Mouse (Mus musculus) CD4-positive, CD25-positive, alpha-beta regulatory T cell, adult 4 months (primary cell): ENCODE data around the gene Trpc2. TPM values are rescaled to one million over a fixed set of nuclear protein-coding genes. Genes with fewer than 3 reads are reported as not detected.

Source experiments
- ATAC-seq: one replicate; pipeline ENCODE4 v1.8.0; 2017
- polyA plus RNA-seq, 2 experiments: library from polyadenylated mRNA; unstranded; fragments of 100-300 nt; shearing (Covaris generic); gene quantifications; one replicate each; pipeline ENCODE4 v1.2.1; 2017

Trpc2 gene
- polyA plus RNA-seq, 2 experiments from 2014 or later: not detected

DNA sequence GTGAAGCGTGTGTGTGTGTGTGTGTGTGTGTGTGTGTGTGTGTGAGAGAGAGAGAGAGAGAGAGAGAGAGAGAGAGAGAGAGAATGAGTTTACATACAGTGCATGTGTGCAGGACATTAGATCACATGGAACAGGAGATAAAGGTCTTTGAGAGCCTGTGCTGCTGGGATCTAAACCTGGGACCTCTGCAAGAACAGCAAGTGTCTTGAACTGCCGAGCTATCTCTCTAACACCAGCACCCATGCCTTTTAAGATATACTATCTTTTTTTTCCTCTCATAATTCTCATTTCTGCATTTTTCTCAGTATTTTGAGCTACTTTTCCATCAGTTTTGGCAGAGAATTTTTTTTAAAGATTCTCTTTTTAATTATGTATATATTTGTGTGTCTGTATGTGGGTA is 20.6 kb downstream of the Trpc2 start:
- no peak for ATAC-seq

- no peak for ATAC-seq
Measured at GRCm38 (mm10) chr7:102104126-102104525, 21.2 kb downstream of the Trpc2 start.

DNA sequence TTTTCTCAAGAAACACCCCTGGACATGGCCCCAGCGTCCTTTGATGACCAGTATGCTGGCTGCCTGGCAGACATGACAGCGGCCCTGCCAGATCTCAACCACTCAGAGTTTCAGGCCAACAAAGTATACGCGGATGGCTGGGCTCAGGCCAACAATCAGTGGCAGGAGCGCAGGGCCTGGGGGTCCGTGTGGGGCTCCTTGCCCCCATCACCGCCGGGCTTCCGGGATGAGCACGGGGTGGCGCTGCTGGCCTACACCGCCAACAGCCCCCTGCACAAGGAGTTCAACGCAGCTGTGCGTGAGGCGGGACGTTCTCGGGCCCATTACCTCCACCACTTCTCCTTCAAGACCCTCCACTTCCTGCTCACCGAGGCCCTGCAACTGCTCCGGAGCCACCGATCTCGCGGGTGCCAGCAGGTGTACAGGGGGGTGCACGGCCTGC is 23.8 kb downstream of the Trpc2 start:
- ATAC-seq: no peak

GRCm38 (mm10) chr7:102108206-102108605 is 25.3 kb downstream of the Trpc2 start:
- ATAC-seq: no peak

GRCm38 (mm10) chr7:102109171-102109570 is 26.3 kb downstream of the Trpc2 start, which contains the start of gene Art5:
Art5 (minus strand) TSS chr7:102109489.
- no peak for ATAC-seq

DNA sequence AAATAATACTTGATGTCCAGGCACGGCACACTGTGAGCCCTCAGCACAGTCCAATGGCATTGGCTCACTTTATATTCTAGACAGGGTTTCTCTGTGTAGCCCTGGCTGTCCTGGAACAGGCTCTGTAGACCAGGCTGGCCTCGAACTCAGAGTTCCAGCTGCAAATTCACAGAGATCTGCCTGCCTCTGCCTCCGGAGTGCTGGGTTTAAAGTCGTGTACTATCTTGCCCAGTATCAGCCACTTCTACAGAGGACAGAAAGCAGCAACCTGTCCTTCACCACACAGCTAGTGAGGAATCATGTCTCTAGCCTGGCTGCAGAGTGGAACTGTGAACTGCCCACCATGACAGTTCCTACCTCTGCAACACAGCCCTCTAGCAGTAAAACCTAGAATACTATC is 26.8 kb downstream of the Trpc2 start:
- ATAC-seq: no peak

GRCm38 (mm10) chr7:102113151-102113729 is 30.3 kb downstream of the Trpc2 start:
- no peak for ATAC-seq

DNA sequence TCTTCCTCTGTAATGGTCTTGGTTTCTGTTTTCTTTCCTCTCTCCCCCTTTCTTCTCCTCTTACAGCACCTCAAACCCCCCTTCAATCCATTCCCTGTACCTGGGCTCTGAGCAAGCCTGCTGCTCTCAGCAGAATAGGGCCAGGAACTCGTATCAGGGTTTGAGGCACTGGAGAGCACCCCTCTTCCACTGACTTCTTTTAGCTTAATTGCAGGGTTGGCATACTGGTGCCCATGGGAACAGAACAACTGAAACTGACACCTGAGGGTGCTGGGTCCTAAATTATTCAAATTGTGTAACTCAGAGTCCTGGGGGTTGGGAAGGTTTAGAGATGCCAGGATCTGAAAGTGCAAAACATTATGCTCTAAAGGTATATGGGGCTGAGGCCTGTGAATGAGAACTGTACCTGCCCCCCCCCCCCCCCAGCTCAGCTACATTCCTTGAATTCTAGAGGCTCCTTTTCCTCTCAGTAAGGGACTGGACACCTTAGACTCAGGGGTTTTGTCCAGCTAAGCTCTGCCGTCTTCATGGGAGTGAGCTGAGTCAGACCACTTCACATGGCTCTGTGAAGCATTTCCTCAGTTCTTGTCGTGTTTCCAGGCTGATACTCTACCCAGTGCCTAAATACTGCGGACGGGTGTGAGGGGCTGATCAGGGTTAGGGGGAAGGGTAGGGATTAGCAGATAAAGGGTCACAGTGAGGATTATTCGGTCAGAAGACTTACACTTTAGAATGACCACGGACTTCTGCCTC is 33.8 kb downstream of the Trpc2 start, which contains the start of gene Chrna10:
Gene Chrna10, minus strand, starts transcription at position 250 of the 753 bp plus-strand sequence.
- no peak for ATAC-seq

GRCm38 (mm10) chr7:102117382-102117781 is 34.5 kb downstream of the Trpc2 start:
- no peak for ATAC-seq

- no peak for ATAC-seq
Measured at GRCm38 (mm10) chr7:102120326-102120725, 37.4 kb downstream of the Trpc2 start.

- ATAC-seq: no peak
Measured at GRCm38 (mm10) chr7:102132395-102132794, 49.5 kb downstream of the Trpc2 start.

GRCm38 (mm10) chr7:102137464-102137863 is 54.5 kb downstream of the Trpc2 start:
- ATAC-seq: no peak

DNA sequence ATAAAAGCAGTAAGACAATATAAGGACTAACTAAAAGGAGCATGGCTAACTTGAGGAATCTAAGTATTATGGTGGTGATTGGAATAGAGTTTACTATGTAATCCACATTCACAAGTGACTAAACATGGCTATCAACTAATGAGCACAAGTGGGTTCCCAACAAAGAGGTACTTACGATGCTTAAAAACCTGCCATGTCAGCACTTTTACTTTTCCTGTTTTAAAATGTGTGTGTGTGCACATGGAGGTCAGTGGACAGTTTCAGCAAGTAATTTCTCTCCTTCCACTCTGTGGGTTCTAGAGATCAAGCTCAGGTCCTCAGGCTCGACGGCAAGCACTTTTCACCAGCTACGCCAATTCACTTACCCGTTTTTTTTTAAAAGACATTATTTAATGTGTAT is 55.0 kb downstream of the Trpc2 start:
- no peak for ATAC-seq

Other genes starting within 250 kb of the Trpc2 start
- 1 to 10 TPM; 1.2 to 2.8 TPM for gene Inppl1, start 244.9 kb upstream of the Trpc2 start, polyA plus RNA-seq
- not detected for gene Folr2, start 225.9 kb upstream of the Trpc2 start, polyA plus RNA-seq
- gene Anapc15, start 219.4 kb upstream of the Trpc2 start, polyA plus RNA-seq: 10 to 100 TPM; 43.2 to 66.9 TPM
- not detected for gene Folr1, start 212.3 kb upstream of the Trpc2 start, polyA plus RNA-seq
- 100 to 1,000 TPM; 104 to 141 TPM for gene Lamtor1, start 177.2 kb upstream of the Trpc2 start, polyA plus RNA-seq
- gene Tomt, start 176.8 kb upstream of the Trpc2 start, polyA plus RNA-seq: not detected
- gene Lrrc51, start 149.2 kb upstream of the Trpc2 start, polyA plus RNA-seq: 1 to 10 TPM; 4.8 to 6.1 TPM
- gene Numa1, start 149.0 kb upstream of the Trpc2 start, polyA plus RNA-seq: 10 to 100 TPM; 66.0 to 83.2 TPM
- 1 to 10 TPM; 4.5 to 5.7 TPM for gene Il18bp, start 64.4 kb upstream of the Trpc2 start, polyA plus RNA-seq
- gene Rnf121, start 17.6 kb upstream of the Trpc2 start, polyA plus RNA-seq: 10 to 100 TPM; 28.5 to 29.4 TPM
- 10 to 100 TPM; 19.3 to 33.0 TPM for gene Xndc1, start 17.6 kb upstream of the Trpc2 start, polyA plus RNA-seq
- gene Xntrpc, start 17.4 kb upstream of the Trpc2 start, polyA plus RNA-seq: 1 to 10 TPM in 1 of 2 experiments, under 1 TPM in 1; 0.93 to 1.4 TPM
- not detected for gene Art1, start 18.6 kb downstream of the Trpc2 start, polyA plus RNA-seq
- under 1 TPM in 1 of 2 experiments, not detected in 1; 0.93 TPM for gene Art5, start 26.4 kb downstream of the Trpc2 start, polyA plus RNA-seq
- gene Chrna10, start 33.7 kb downstream of the Trpc2 start, polyA plus RNA-seq: not detected
- gene Nup98, start 127.1 kb downstream of the Trpc2 start, polyA plus RNA-seq: 10 to 100 TPM; 37.2 to 39.6 TPM
- 10 to 100 TPM; 46.8 to 60.4 TPM for gene Pgap2, start 127.1 kb downstream of the Trpc2 start, polyA plus RNA-seq
- 100 to 1,000 TPM; 146 to 173 TPM for gene Rhog, start 172.9 kb downstream of the Trpc2 start, polyA plus RNA-seq
- gene Stim1, start 184.7 kb downstream of the Trpc2 start, polyA plus RNA-seq: 10 to 100 TPM; 48.9 to 54.7 TPM